Mouse (Mus musculus) midbrain, postnatal 0 days (tissue): ENCODE data around the gene Psma5. TPM values are rescaled to one million over a fixed set of nuclear protein-coding genes. Genes with fewer than 3 reads are reported as not detected.

Source experiments
- ATAC-seq: fragments of 200-750 bp; cut with Nextera tagmentation; 2 replicates; pipeline ENCODE4 v1.8.0; 2017; ENCODE audit warnings: moderate number of reproducible peaks, mild to moderate bottlenecking, moderate TSS enrichment, moderate library complexity; ENCODE audit not compliant: low FRiP score
- DNase-seq: peaks from one replicate; pipeline ENCODE4 v3.0.0-alpha.2; 2015; ENCODE audit warnings: low spot score
- H3K27ac ChIP-seq: fragments of 300-500 bp; sonication (generic); 2 replicates; pipeline ENCODE4 v1.5.1; 2014; ENCODE audit warnings: low read depth, mild to moderate bottlenecking, low read length, mixed read lengths
- H3K27me3 ChIP-seq: fragments of 300-500 bp; sonication (generic); 2 replicates; pipeline ENCODE4 v1.6.1; 2014; ENCODE audit warnings: low read length, control low read depth, mixed read lengths; ENCODE audit not compliant: insufficient read depth
- H3K36me3 ChIP-seq: fragments of 300-500 bp; sonication (generic); 2 replicates; pipeline ENCODE4 v1.6.1; 2014; ENCODE audit warnings: low read length, control low read depth, mixed read lengths; ENCODE audit not compliant: insufficient read depth
- H3K4me1 ChIP-seq: fragments of 300-500 bp; sonication (generic); 2 replicates; pipeline ENCODE4 v1.6.1; 2014; ENCODE audit warnings: mild to moderate bottlenecking, control low read depth, antibody characterized with exemption, low read length, mixed read lengths; ENCODE audit not compliant: insufficient read depth
- H3K4me2 ChIP-seq: fragments of 300-500 bp; sonication (generic); 2 replicates; pipeline ENCODE4 v1.6.1; 2014; ENCODE audit warnings: low read depth, mild to moderate bottlenecking, low read length, mixed read lengths; ENCODE audit not compliant: poor library complexity, severe bottlenecking
- H3K4me3 ChIP-seq: fragments of 300-500 bp; sonication (generic); 2 replicates; pipeline ENCODE4 v1.5.1; 2014; ENCODE audit warnings: low read depth, mild to moderate bottlenecking, low read length, moderate library complexity
- H3K9ac ChIP-seq: fragments of 300-500 bp; sonication (generic); replicated peaks from 2 replicates; pipeline ENCODE4 v1.6.1; 2014; ENCODE audit warnings: mild to moderate bottlenecking, low read length, moderate library complexity, mixed read lengths; ENCODE audit not compliant: poor library complexity, severe bottlenecking
- H3K9me3 ChIP-seq: fragments of 300-500 bp; sonication (generic); 2 replicates; pipeline ENCODE4 v1.6.1; 2016; ENCODE audit warnings: low read length, control low read depth
- CTCF ChIP-seq: IDR thresholded peaks from 2 replicates; pipeline ENCODE4 v1.5.1; 2016; ENCODE audit warnings: antibody characterized with exemption, mild to moderate bottlenecking
- WGBS: fragments of 180-500 bp; shearing (Covaris S2); extraction: QIAGEN DNeasy Blood & Tissue Kit; methylation state at CpG from one replicate; pipeline ENCODE4 v1.1.7; 2014; 5-methylcytosine and 5-hydroxymethylcytosine counted together
- polyA plus RNA-seq: library from polyadenylated mRNA; unstranded; fragments of >200 nt; fragmentation: Nextera tagmentation; extraction: Ambion mirVana; gene quantifications from 2 replicates; pipeline ENCODE4 v1.2.1, GENCODE M21; 2015
- total RNA-seq: library from RNA; depleted of rRNA; stranded (reverse); fragments of >200 nt; gene quantifications from 2 replicates; pipeline ENCODE4 v1.2.3, GENCODE M21; 2014

Gene Psma5
- total and polyA plus RNA-seq, 2 experiments from 2014 or later = 93.3 to 221 TPM

DNA sequence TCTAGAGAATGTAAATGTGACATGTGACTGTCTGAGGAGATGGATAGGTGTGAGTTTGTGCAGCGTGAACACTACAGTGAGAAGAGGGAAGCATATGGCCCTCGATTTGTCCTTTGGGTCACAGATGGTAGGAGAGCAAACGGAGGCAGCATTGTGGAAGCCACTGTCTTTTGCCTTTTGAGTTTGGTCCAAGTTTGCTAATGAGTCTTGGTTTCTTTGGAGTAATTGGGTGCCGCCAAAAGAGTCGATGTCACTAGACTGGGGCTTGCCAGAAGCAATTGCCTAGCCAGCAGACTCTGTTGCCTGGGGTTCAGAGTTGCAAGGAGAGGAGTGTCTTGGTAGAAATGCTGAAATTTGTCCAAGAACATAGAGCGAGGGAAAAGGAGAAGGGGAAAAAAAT lies 44.9 kb upstream of the Psma5 start:
- H3K4me2 ChIP-seq = peak overlapping the region; percentile 73; the same call in 1 of the 2 replicates
- H3K36me3 ChIP-seq = 0 out of 2 replicates have a peak, but pooled peaks cover 5% of the 10 kb centered on the region
- H3K9me3 ChIP-seq = no peaks in the 10 kb centered on the region
- peaks cover 14% of the 10 kb centered on the region for H3K4me1 ChIP-seq
- DNase-seq (peak; percentile 79), ATAC-seq (no peak)
- WGBS = 74% methylated on average over 6 of the region's 6 CpGs
- no peak overlapping the region for H3K9ac ChIP-seq
- H3K27me3 ChIP-seq = no peaks in the 10 kb centered on the region
- TF ChIP-seq CTCF = no peak
- H3K27ac ChIP-seq = peak overlapping the region; percentile 96
- H3K4me3 ChIP-seq = no peak overlapping the region

DNA sequence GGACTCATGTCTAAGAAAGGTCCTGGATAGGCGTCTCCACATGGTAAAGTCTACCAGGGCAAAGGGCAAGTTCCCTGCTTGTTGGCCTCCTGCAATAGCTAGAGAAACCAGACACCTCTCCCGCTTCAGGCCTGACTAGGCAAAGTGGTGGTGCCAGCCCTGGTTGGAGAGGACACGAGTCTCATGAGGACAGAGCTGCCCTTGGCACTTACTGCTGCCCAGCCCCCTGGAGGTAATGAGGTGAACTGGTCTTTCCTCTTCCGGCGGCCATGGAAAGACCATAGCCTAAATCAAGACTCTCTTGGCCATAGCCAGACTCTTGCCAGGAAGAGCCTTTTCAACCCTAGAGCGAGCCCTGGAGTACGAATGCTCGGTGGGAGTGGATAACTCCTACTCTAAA lies 44.3 kb upstream of the Psma5 start:
- 0 out of 2 replicates have a peak overlapping the region, but pooled peaks have one; percentile 26 for H3K27ac ChIP-seq
- no peak overlapping the region for H3K9ac ChIP-seq
- H3K36me3 ChIP-seq = 0 out of 2 replicates have a peak, but pooled peaks cover 2% of the 10 kb centered on the region
- no peak overlapping the region for H3K4me2 ChIP-seq
- WGBS = 82% methylated on average over 8 of the region's 8 CpGs
- H3K4me3 ChIP-seq = no peak overlapping the region
- TF ChIP-seq CTCF = no peak; the same call in 1 of the 2 replicates
- DNase-seq = no peak
- H3K4me1 ChIP-seq = peaks cover 14% of the 10 kb centered on the region
- ATAC-seq = no peak
- no peaks in the 10 kb centered on the region for H3K27me3 ChIP-seq
- H3K9me3 ChIP-seq = no peaks in the 10 kb centered on the region

DNA sequence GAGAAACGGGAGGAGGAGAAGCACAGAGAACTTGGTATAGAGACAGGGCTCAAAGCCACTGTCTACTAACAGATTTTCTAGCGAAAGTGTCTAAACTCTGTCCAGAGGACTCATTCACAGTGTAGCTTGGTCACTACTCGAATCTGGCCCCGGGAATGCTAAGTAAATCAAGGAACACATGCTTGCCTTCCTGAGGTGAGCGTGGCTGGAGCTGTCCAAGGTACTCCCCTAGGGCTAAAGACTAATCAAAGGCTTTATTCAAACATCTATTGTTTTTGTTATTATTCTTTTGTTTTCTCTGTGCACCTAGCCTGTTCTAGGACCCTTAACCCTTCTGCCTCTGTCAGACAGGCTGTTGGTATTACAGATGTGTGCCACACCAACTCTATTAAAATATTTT lies 42.0 kb upstream of the Psma5 start:
- H3K27ac ChIP-seq = no peak overlapping the region
- 25% methylated on average over 5 of the region's 5 CpGs for WGBS
- H3K4me1 ChIP-seq = peaks cover 5% of the 10 kb centered on the region; the same call in 1 of the 2 replicates
- ATAC-seq (no peak), DNase-seq (no peak)
- no peaks in the 10 kb centered on the region for H3K36me3 ChIP-seq
- no peak overlapping the region for H3K4me2 ChIP-seq
- no peak overlapping the region for H3K9ac ChIP-seq
- TF ChIP-seq CTCF = no peak
- H3K27me3 ChIP-seq = no peaks in the 10 kb centered on the region
- no peak overlapping the region for H3K4me3 ChIP-seq
- no peaks in the 10 kb centered on the region for H3K9me3 ChIP-seq

DNA sequence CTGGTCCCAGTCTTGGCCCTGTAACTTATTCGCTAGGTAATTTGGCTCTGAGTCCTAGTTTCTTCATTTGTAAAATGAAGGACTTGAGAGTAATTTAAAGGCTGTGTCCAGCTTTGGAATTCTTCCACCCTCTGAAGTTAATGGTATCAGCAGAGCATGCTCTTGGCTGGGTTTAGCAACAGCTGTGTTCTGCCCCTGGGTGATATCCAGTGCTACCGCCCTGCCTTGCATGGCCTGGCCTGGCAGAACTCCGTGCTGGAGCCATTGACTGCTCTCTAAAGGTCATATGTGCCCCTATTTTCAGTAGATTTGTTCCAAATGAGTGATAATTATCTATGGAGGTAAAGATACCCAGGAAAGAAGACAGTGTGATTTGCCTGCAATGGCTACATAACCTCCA lies 36.1 kb upstream of the Psma5 start:
- WGBS = 80% methylated on average over 3 of the region's 3 CpGs

DNA sequence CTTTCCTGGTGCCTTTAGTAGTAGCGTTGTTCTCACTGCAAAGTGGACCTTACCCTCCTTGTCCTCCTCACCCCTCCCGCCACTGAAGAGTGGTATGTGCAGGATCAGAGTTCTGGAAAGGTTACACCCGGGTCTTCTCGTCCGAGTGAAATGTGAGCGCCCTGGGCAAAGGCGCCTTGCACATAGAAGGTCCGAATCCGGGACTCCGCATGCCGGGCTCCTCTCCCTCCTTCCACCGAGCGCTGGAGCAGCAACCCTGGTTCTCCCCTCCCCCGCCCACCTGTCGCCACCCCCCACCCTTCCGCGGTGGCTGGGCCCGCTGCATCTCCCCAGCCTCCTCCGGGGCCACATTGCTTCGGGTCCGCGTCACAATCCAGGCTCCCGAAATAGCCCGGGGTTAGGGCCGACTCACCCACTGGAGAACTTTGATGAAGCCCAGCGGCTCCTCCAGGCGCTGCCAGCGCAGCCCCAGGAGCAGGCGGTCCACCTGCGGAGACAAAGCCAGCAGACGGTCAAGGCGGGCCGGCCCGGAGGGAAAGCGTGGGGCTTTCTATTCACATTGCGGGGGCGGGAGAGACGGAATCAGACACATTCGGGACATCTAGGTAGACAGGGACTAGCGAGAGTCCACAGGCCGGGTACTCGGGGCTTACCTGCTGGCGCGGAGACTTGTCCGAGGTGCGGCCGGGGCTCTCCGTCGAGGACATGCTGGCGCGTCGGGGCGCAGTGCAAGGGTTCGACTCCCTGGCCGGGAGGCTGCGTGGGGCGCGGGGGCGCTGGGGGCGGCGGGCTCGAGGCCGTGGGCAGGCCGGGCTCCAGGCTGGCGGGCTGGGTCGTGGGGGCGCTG lies 30.8 kb upstream of the Psma5 start:
- Histone ChIP-seq H3K9ac (0 out of 2 replicates have a peak overlapping the region, but pooled peaks have one; percentile 19), H3K9me3 (no peaks in the 10 kb centered on the region), H3K4me2 (peak overlapping the region; percentile 53), H3K4me3 (peak overlapping the region; percentile 37), H3K27me3 (peaks cover 29% of the 10 kb centered on the region), H3K4me1 (no peaks in the 10 kb centered on the region), H3K27ac (no peak overlapping the region), H3K36me3 (no peaks in the 10 kb centered on the region)
- DNase-seq (no peak), ATAC-seq (peak; percentile 41)
- 4% methylated on average over 51 of the region's 67 CpGs for WGBS
- no peak for TF ChIP-seq CTCF

More for the DNA sequence above, 36.1 kb upstream of the Psma5 start:
- Histone ChIP-seq H3K4me3 (no peak overlapping the region), H3K9me3 (no peaks in the 10 kb centered on the region), H3K36me3 (no peaks in the 10 kb centered on the region), H3K4me2 (no peak overlapping the region), H3K27ac (no peak overlapping the region), H3K9ac (no peak overlapping the region), H3K4me1 (no peaks in the 10 kb centered on the region), H3K27me3 (peaks cover 7% of the 10 kb centered on the region)
- no peak for DNase-seq
- TF ChIP-seq CTCF = no peak
- ATAC-seq = no peak
